Mouse (Mus musculus): ENCODE data around the gene Olfr955. TPM values are rescaled to one million over a fixed set of nuclear protein-coding genes. Genes with fewer than 3 reads are reported as not detected.

Olfr955 gene
- total RNA-seq (2021) = not detected

- no peak for DNase-seq (ENCODE audit: extremely low spot score in 1 of 2, low spot score in 2 of 2)
- intact Hi-C loops (cut with DNase I) = no loop called here
These were observed at the start of gene Olfr955 for GRCm38 (mm10) chr9:39471844-39472243. Olfr955 (minus strand) TSS chr9:39471944.

GRCm38 (mm10) chr9:39518595-39518994 is 46.9 kb upstream of the Olfr955 start:
- intact Hi-C loops (cut with DNase I) = no loop called here
- DNase-seq (ENCODE audit: extremely low spot score in 1 of 2, low spot score in 2 of 2) = no peak

DNA sequence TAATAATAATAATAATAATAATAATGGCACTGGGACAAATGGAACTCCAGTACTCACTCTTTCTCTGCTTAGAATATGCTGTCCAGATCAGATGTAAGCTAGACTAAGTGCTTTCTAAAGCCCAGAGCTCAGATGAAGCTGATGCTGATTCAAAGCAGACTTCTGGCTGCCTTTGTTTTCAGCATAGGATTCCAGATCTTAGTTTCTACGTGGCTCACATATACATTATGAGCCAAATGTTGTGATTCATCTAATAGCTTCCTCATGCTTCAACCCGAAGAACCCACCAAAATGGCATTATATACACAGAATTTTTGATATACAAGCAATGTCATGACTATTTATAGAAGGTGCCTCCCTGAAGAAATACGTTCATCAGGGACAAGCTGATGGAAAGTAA is 43.8 kb upstream of the Olfr955 start, which contains the start of gene Olfr957:
Gene Olfr957, minus strand, starts transcription at position 279 of the 400 bp plus-strand sequence.
- no peak for DNase-seq (ENCODE audit: extremely low spot score in 1 of 2, low spot score in 2 of 2)

GRCm38 (mm10) chr9:39509412-39509811 is 37.7 kb upstream of the Olfr955 start:
- intact Hi-C loops (cut with DNase I) = loop anchor here (2.0 kb wide), 1 partner anchor 103 kb away; no protein-coding TSS in a partner anchor
- no peak for DNase-seq (ENCODE audit: extremely low spot score in 1 of 2, low spot score in 2 of 2)

More for the DNA sequence above, 43.8 kb upstream of the Olfr955 start, which contains the start of gene Olfr957:
- intact Hi-C loops (cut with DNase I) = no loop called here

DNA sequence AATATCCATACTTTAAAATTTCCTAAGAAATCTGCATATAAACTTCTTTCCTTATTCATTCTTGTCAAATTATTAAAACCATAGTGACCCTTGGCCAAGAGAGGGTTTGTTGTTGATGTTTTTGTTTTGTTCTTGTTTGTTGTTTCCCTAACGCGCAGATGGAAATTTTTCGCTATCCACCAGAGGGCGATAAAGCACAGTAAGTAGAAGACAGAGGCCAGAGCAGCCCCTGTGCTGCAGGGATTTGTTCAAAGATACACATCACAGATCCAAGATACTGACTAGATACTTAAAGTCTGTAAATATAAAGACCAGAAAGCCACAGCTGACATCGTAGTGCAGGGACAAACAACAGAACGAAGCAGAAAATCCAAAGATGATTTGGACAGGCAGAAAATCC is 37.3 kb upstream of the Olfr955 start:
- DNase-seq (ENCODE audit: extremely low spot score in 1 of 2, low spot score in 2 of 2) = peak; percentile 54 to 56

GRCm38 (mm10) chr9:39493895-39494294 is 22.2 kb upstream of the Olfr955 start, which contains the start of gene Olfr44:
Olfr44 (minus strand) TSS chr9:39493995.
- DNase-seq (ENCODE audit: extremely low spot score in 1 of 2, low spot score in 2 of 2) = no peak
- intact Hi-C loops (cut with DNase I) = no loop called here

More for the DNA sequence above, 37.3 kb upstream of the Olfr955 start:
- intact Hi-C loops (cut with DNase I) = loop anchor here (2.0 kb wide), 1 partner anchor 104 kb away; no protein-coding TSS in a partner anchor

GRCm38 (mm10) chr9:39456401-39456800 is 15.3 kb downstream of the Olfr955 start, which contains the start of gene Olfr954:
Olfr954 (plus strand) TSS chr9:39456701.
- intact Hi-C loops (cut with DNase I) = no loop called here
- DNase-seq (ENCODE audit: extremely low spot score in 1 of 2, low spot score in 2 of 2) = no peak

GRCm38 (mm10) chr9:39427048-39427447 is 44.7 kb downstream of the Olfr955 start, which contains the start of gene Olfr952:
Olfr952 (minus strand) TSS chr9:39427148.
- intact Hi-C loops (cut with DNase I) = no loop called here
- no peak for DNase-seq (ENCODE audit: extremely low spot score in 1 of 2, low spot score in 2 of 2)

Other genes starting within 250 kb of the Olfr955 start
- gene Olfr1537, start 221.9 kb downstream of the Olfr955 start, total RNA-seq (2021) = not detected
- gene Olfr945, start 195.1 kb downstream of the Olfr955 start, total RNA-seq (2021) = not detected
- gene Olfr948, start 145.9 kb downstream of the Olfr955 start, total RNA-seq (2021) = not detected
- not detected for gene Olfr951, start 84.5 kb downstream of the Olfr955 start, total RNA-seq (2021)
- not detected for gene Olfr952, start 44.8 kb downstream of the Olfr955 start, total RNA-seq (2021)
- not detected for gene Olfr954, start 15.2 kb downstream of the Olfr955 start, total RNA-seq (2021)
- gene Olfr44, start 22.1 kb upstream of the Olfr955 start, total RNA-seq (2021) = not detected
- gene Olfr957, start 43.9 kb upstream of the Olfr955 start, total RNA-seq (2021) = not detected
- gene Olfr958, start 82.1 kb upstream of the Olfr955 start, total RNA-seq (2021) = not detected
- gene Olfr959, start 103.6 kb upstream of the Olfr955 start, total RNA-seq (2021) = not detected
- gene AW551984, start 132.5 kb upstream of the Olfr955 start, total RNA-seq (2021) = 10 to 100 TPM; 21.0 to 26.1 TPM
- gene Olfr148, start 138.7 kb upstream of the Olfr955 start, total RNA-seq (2021) = not detected
- not detected for gene Olfr960, start 149.4 kb upstream of the Olfr955 start, total RNA-seq (2021)
- not detected for gene Olfr961, start 173.1 kb upstream of the Olfr955 start, total RNA-seq (2021)
- not detected for gene Olfr963, start 195.3 kb upstream of the Olfr955 start, total RNA-seq (2021)
- not detected for gene Olfr149, start 235.2 kb upstream of the Olfr955 start, total RNA-seq (2021)
- gene Olfr965, start 239.4 kb upstream of the Olfr955 start, total RNA-seq (2021) = not detected

Measured in left cerebral cortex, postnatal 10 days (tissue).